Mouse (Mus musculus) myocyte (in vitro differentiated cells): ENCODE measurements at regions not wholly inside any gene's neighbourhood (a gene's known extent, or its start where the extent isn't known, plus 50 kb on each side); places are given as distances from the start of the nearest gene placed in this dataset.

Experiments
- H3K27me3 ChIP-seq: one replicate; pipeline ENCODE4 v1.6.1; 2011; ENCODE audit not compliant: control insufficient read depth, insufficient read depth, insufficient read length
- H3K36me3 ChIP-seq: one replicate; pipeline ENCODE4 v1.6.1; 2011; ENCODE audit not compliant: control insufficient read depth, insufficient read depth
- H3K4me2 ChIP-seq: one replicate; pipeline ENCODE4 v1.6.1; 2011; ENCODE audit warnings: low read depth, control low read depth
- H3K4me3 ChIP-seq: one replicate; pipeline ENCODE4 v1.5.1; 2011; ENCODE audit warnings: mild to moderate bottlenecking, control low read depth, moderate library complexity
- H3K79me2 ChIP-seq: one replicate; pipeline ENCODE4 v1.6.1; 2011; ENCODE audit not compliant: control insufficient read depth, insufficient read depth
- H3ac ChIP-seq: one replicate; pipeline ENCODE4 v1.6.1; 2011; ENCODE audit not compliant: control insufficient read depth, insufficient read length
- CEBPB ChIP-seq: IDR thresholded peaks from 2 replicates; pipeline ENCODE4 v1.6.1; 2011; ENCODE audit warnings: mild to moderate bottlenecking, moderate library complexity; ENCODE audit not compliant: poor library complexity, insufficient read depth, severe bottlenecking
- E2F4 ChIP-seq: IDR thresholded peaks from one replicate; pipeline ENCODE4 v1.6.1; 2011; ENCODE audit warnings: mild to moderate bottlenecking, control low read depth, moderate library complexity; ENCODE audit not compliant: insufficient read depth
- MAX ChIP-seq: IDR thresholded peaks from one replicate; pipeline ENCODE4 v1.6.1; 2011; ENCODE audit warnings: low read depth, mild to moderate bottlenecking, control low read depth
- MYOD1 ChIP-seq, 3 experiments: IDR thresholded peaks; one replicate each; pipeline ENCODE4 v1.6.1; 2011; ENCODE audit warnings: control low read depth in 2 of 3, low read depth in 2 of 3, mild to moderate bottlenecking in 2 of 3, moderate library complexity in 1 of 3; ENCODE audit not compliant: insufficient read length in 2 of 3, control insufficient read depth in 1 of 3
- MYOG ChIP-seq, 3 experiments: IDR thresholded peaks; one replicate each; pipeline ENCODE4 v1.6.1; 2011; ENCODE audit warnings: control low read depth in 2 of 3, low read depth in 2 of 3, mild to moderate bottlenecking in 2 of 3; ENCODE audit not compliant: insufficient read length in 2 of 3, control insufficient read depth in 1 of 3, insufficient read depth in 1 of 3
- POLR2A ChIP-seq: IDR thresholded peaks from one replicate; pipeline ENCODE4 v1.6.1; 2011; ENCODE audit warnings: low read depth, mild to moderate bottlenecking, control low read depth, moderate library complexity; ENCODE audit not compliant: insufficient read length
- REST ChIP-seq: IDR thresholded peaks from one replicate; pipeline ENCODE4 v1.6.1; 2011; ENCODE audit warnings: mild to moderate bottlenecking, control low read depth, moderate library complexity; ENCODE audit not compliant: insufficient read depth, insufficient read length
- SRF ChIP-seq: IDR thresholded peaks from one replicate; pipeline ENCODE4 v1.6.1; 2011; ENCODE audit warnings: low read depth; ENCODE audit not compliant: control insufficient read depth, insufficient read length
- TCF12 ChIP-seq: IDR thresholded peaks from one replicate; pipeline ENCODE4 v1.6.1; 2011; ENCODE audit warnings: mild to moderate bottlenecking, control low read depth; ENCODE audit not compliant: poor library complexity, insufficient read depth, severe bottlenecking
- TCF3 ChIP-seq: IDR thresholded peaks from one replicate; pipeline ENCODE4 v1.6.1; 2011; ENCODE audit warnings: low read depth, control low read depth; ENCODE audit not compliant: insufficient read length

DNA sequence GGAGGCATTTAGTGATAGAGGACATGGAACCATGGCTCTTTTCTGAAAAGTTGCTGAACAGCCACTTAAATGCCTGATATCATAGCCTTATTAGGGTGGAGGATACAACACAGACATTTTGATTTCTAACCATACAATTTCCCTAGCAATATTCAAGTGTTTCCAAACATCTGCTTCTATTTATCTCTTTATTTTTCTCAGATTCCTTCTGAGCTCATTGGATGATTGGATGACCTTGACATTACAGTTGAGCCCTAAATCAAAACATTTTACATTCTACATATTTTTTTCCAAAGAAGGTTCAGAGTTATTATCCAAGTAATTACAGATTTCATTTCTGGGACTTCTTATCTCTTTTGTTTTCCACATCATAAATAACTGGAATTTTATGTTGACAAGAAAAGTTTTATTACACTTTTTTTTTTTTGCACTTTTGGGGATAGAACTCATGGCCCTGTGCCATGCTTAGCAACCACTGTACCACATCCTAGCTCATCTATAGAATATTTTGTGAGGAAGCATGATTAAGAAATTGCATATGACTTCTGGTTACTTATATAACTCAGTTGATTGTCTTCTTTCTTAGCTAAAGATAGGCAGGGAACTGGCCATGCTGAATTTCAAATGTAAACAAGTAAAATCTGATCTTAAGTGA is 309.6 kb upstream of the Thbs1 start:
- no peak for TF ChIP-seq MAX
- TF ChIP-seq REST, result no peak
- TF ChIP-seq TCF12, result no peak
- TF ChIP-seq POLR2A, result no peak
- no peak for TF ChIP-seq SRF
- no peak for TF ChIP-seq CEBPB
- no peak for TF ChIP-seq E2F4
- H3K27me3 ChIP-seq, result no peaks in the 10 kb centered on the region

DNA sequence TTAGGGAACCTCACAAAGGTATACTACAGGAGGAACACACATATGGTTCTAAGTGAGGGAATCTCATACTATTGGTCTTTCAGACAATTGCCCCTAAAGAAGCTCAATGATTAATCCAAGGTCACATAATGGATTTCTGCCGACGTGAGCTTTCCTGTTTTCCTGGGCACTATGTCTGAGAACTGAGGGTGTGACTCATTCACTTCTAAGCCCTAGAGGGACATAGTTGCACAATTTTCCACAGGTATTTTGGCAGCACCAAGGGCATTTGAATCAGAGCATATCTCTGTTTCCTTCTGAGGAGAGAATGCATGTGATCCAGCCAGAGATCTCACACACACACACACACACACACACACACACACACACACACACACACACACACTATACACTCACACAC is 309.0 kb upstream of the Thbs1 start:
- H3K4me2 ChIP-seq, result peak overlapping the region; percentile 39
- no peak overlapping the region for H3ac ChIP-seq
- H3K79me2 ChIP-seq, result no peaks in the 10 kb centered on the region
- H3K27me3 ChIP-seq, result no peaks in the 10 kb centered on the region
- TF ChIP-seq CEBPB (peak; percentile 99), TCF3 (no peak)
- no peak overlapping the region for H3K4me3 ChIP-seq
- H3K36me3 ChIP-seq, result no peaks in the 10 kb centered on the region

More for the DNA sequence above, 309.6 kb upstream of the Thbs1 start:
- Histone ChIP-seq H3K79me2 (no peaks in the 10 kb centered on the region), H3K4me2 (peak overlapping the region; percentile 25), H3K4me3 (no peak overlapping the region), H3K36me3 (no peaks in the 10 kb centered on the region), H3ac (no peak overlapping the region)

DNA sequence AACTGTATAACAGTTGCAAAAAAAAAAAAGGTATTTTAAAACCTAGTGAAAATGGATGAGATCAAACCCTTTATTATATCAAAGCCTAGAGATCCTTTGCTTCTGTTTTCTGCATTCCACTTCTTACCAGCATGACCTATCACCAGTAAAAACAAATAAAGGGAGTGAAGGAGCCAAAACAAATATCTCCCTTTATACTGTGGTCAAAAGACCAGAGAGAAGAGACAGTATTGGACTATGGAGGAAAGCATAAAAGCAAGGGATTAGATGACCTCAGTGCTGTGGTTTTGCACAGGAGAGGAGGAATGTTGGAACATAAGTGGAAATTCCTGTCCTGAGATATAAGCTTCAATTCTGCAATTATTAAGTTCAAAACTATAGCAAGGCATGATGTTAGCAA is 307.0 kb upstream of the Thbs1 start:
- Histone ChIP-seq H3K27me3 (no peaks in the 10 kb centered on the region), H3K36me3 (no peaks in the 10 kb centered on the region), H3K4me3 (no peak overlapping the region), H3K79me2 (no peaks in the 10 kb centered on the region), H3K4me2 (no peak overlapping the region), H3ac (no peak overlapping the region)
- TF ChIP-seq SRF (no peak), TCF12 (no peak), CEBPB (0 out of 2 replicates have a peak, but pooled peaks have one; percentile 40)

DNA sequence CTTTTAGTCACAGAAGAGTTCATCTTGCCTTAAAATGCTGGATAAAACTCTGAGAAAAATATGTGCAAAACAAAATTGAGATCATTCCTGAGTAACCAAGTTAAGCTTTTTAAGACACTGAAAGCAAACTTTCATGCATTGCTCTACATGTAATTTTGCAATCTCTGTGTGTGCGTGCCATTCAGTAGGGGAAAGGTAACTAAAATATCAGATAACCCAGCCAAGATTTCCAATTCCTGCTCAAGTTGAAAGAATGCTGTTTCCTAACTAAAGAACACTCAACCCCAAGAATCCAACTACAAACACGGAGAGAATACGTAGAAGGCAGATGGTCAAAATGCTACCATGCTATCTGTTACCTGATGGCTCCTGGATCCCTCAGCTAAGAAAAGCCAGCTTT is 304.6 kb upstream of the Thbs1 start:
- Histone ChIP-seq H3K27me3 (no peaks in the 10 kb centered on the region), H3ac (no peak overlapping the region), H3K4me2 (no peak overlapping the region), H3K4me3 (no peak overlapping the region), H3K79me2 (no peaks in the 10 kb centered on the region), H3K36me3 (no peaks in the 10 kb centered on the region)
- no peak for TF ChIP-seq MYOG (IDR thresholded peaks at IDR 0.05; ENCODE audit: control insufficient read depth in 1 of 3, insufficient read depth in 1 of 3, insufficient read length in 2 of 3, low read depth in 2 of 3)

DNA sequence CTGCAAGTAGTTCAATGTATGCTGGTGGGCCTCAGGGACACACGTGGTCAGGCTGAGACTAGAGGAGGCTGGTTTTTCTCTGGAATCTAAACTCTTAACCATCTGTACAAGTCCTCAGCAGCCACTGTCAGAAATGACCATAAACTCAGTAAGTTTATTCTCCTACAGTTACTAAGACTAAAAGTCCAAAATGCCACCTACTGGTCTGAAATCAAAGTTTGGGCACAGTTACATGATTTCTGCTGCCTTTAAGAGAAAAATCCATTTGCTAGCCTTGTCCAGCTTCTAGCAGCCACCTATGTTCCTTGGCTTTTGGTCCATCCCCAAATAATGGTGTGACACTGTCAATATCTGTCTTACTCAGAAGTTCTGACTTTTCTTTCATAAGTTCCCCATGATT is 300.2 kb upstream of the Thbs1 start:
- H3K36me3 ChIP-seq, result no peaks in the 10 kb centered on the region
- no peaks in the 10 kb centered on the region for H3K27me3 ChIP-seq
- H3ac ChIP-seq, result no peak overlapping the region
- no peak overlapping the region for H3K4me3 ChIP-seq
- TF ChIP-seq MAX (no peak), TCF12 (no peak)
- H3K79me2 ChIP-seq, result no peaks in the 10 kb centered on the region
- peak overlapping the region; percentile 45 for H3K4me2 ChIP-seq

- TF ChIP-seq SRF (no peak), CEBPB (peak; percentile 73; the same call in 1 of the 2 replicates), MAX (no peak), MYOD1 (IDR thresholded peaks at IDR 0.05; ENCODE audit: control insufficient read depth in 1 of 3, insufficient read length in 2 of 3, low read depth in 2 of 3) (no peak)
- no peaks in the 10 kb centered on the region for H3K36me3 ChIP-seq
Observed at GRCm38 (mm10) chr2:117811931-117812330, 299.7 kb upstream of the Thbs1 start.

More at GRCm38 (mm10) chr2:117811931-117812330, 299.7 kb upstream of the Thbs1 start:
- Histone ChIP-seq H3ac (no peak overlapping the region), H3K27me3 (no peaks in the 10 kb centered on the region), H3K79me2 (no peaks in the 10 kb centered on the region), H3K4me3 (no peak overlapping the region), H3K4me2 (peak overlapping the region; percentile 45)
